Mouse (Mus musculus): ENCODE data around the gene Vmn1r73.

Vmn1r73 gene

GRCm38 (mm10) chr7:11729966-11730365 is at the start of gene Vmn1r73:
Gene Vmn1r73 (plus strand): TSS chr7:11730266.
- no peak for DNase-seq (ENCODE audit: low spot score in 2 of 2)

Measured in spleen, postnatal 14 days (tissue).